ENCODE assay signal across 28 mouse cellular contexts in genomic region chr11:108798398-108798797, GRCm38 (mm10).
"Had no signal": no experiment of that assay in that cellular context is flagged by ENCODE, and none has a peak within 500 bp of the region (broad histone marks: within the 10 kb centered on the region; RNA-seq: fewer than 3 reads in every experiment).

No protein-coding gene starts in this region.

- H3K27me3 ChIP-seq: embryonic facial prominence, embryonic 12.5 days; embryonic facial prominence, embryonic 13.5 days; embryonic facial prominence, embryonic 15.5 days; forebrain, embryonic 12.5 days; forebrain, embryonic 13.5 days; forebrain, embryonic 15.5 days had no signal

- H3K36me3 ChIP-seq: embryonic facial prominence, embryonic 10.5 days; embryonic facial prominence, embryonic 12.5 days; embryonic facial prominence, embryonic 13.5 days; embryonic facial prominence, embryonic 15.5 days; forebrain, embryonic 10.5 days; forebrain, embryonic 12.5 days; forebrain, embryonic 15.5 days had no signal

- H3K9me3 ChIP-seq: embryonic facial prominence, embryonic 10.5 days; embryonic facial prominence, embryonic 12.5 days; embryonic facial prominence, embryonic 13.5 days; embryonic facial prominence, embryonic 15.5 days; forebrain, embryonic 10.5 days; forebrain, embryonic 12.5 days; forebrain, embryonic 13.5 days; forebrain, embryonic 15.5 days had no signal

- H3K27ac ChIP-seq: embryonic facial prominence, embryonic 10.5 days; embryonic facial prominence, embryonic 12.5 days; embryonic facial prominence, embryonic 13.5 days; embryonic facial prominence, embryonic 15.5 days; forebrain, embryonic 10.5 days; forebrain, embryonic 12.5 days; forebrain, embryonic 13.5 days; forebrain, embryonic 15.5 days; gastrocnemius, adult 2 months; heart, adult 2 months had no signal

- H3K9ac ChIP-seq: embryonic facial prominence, embryonic 12.5 days; embryonic facial prominence, embryonic 13.5 days; embryonic facial prominence, embryonic 15.5 days; forebrain, embryonic 12.5 days; forebrain, embryonic 13.5 days; forebrain, embryonic 15.5 days; forebrain, postnatal 0 days had no signal

- H3K4me3 ChIP-seq: embryonic facial prominence, embryonic 10.5 days; embryonic facial prominence, embryonic 12.5 days; embryonic facial prominence, embryonic 13.5 days; embryonic facial prominence, embryonic 15.5 days; erythroblast, embryonic 14.5 days; forebrain, embryonic 10.5 days; forebrain, embryonic 12.5 days; forebrain, embryonic 13.5 days; forebrain, embryonic 15.5 days; gastrocnemius, adult 2 months; heart, adult 2 months had no signal

- DNase-seq: cerebellum, adult 8-10 months; cerebellum, adult 9-10 months; cerebellum, adult 9-11 months; cerebellum, postnatal 10 days; cerebellum, postnatal 14 days; cerebellum, postnatal 25 days; cerebellum, postnatal 36 days; embryo, embryonic 11 days; forebrain, postnatal 0 days; gastrocnemius, adult 2 months; gastrocnemius, postnatal 10 days; gastrocnemius, postnatal 14 days; gastrocnemius, postnatal 25 days; gastrocnemius, postnatal 36 days; heart, adult 11 months; heart, adult 18-20 months; heart, adult 2 months had no signal

- ATAC-seq: forebrain, embryonic 13.5 days; forebrain, embryonic 14.5 days; forebrain, embryonic 15.5 days; forebrain, embryonic 16.5 days; forebrain, postnatal 0 days had no signal

- H3K4me2 ChIP-seq: embryonic facial prominence, embryonic 12.5 days; embryonic facial prominence, embryonic 13.5 days; embryonic facial prominence, embryonic 15.5 days; forebrain, embryonic 12.5 days; forebrain, embryonic 13.5 days; forebrain, embryonic 15.5 days had no signal

- H3K4me1 ChIP-seq: embryonic facial prominence, embryonic 10.5 days; embryonic facial prominence, embryonic 12.5 days; embryonic facial prominence, embryonic 13.5 days; forebrain, embryonic 15.5 days had no signal
